Mouse (Mus musculus): ENCODE measurements around the gene E2f4. TPM values are rescaled to one million over a fixed set of nuclear protein-coding genes. Genes with fewer than 3 reads are reported as not detected.

The E2f4 gene
- 72.2 and 73.8 TPM in 2 replicates for polyA plus RNA-seq (2014; fragmentation: Nextera tagmentation; extraction: Ambion mirVana)

DNA sequence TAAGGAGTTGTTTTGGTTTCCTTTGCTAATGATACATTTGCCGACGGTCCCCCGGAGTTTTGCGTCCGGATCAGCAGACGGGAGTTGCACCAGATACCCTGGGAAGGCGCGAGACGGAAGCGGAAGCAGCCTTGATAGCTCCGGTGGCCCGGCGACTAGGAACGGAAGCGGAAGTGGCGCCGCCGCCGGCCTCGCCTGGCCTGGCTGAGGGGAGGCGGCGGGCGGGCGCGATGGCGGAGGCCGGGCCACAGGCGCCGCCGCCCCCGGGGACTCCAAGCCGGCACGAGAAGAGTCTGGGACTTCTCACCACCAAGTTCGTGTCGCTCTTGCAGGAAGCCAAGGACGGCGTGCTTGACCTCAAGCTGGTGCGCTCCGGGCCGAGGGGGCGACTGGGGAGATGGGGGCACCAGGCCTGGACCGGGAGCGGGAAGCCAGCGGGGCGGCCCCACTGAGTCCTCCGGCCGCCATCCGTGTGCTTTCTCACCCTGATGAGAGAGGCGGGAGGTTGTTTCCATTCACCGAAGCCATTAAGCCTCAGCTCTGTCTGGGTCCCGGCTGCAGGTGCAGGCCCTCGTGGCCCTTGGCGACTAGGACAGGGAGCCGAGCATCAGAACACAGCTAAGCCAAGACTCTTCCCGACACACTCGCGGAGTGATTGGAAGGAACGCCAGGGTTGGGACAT is at the start of gene E2f4:
E2f4 (plus strand) TSS at position 153 of the 682 bp plus-strand sequence.
- Histone ChIP-seq H3K9ac (ENCODE audit: low read depth, low read length) (peak within 1 kb of the TSS; percentile 91), H3K9me3 (ENCODE audit: control insufficient read depth, low read length) (no peaks in the 10 kb centered on the region), H3K36me3 (ENCODE audit: control insufficient read depth, insufficient read depth, low read length) (peaks cover 37% of the 10 kb centered on the region), H3K27me3 (replicated peaks; ENCODE audit: control insufficient read depth, insufficient read depth, low read length) (no peaks in the 10 kb centered on the region), H3K4me1 (ENCODE audit: control insufficient read depth, insufficient read depth, low read length) (peaks cover 15% of the 10 kb centered on the region), H3K27ac (replicated peaks; ENCODE audit: low read depth, low read length) (peak within 1 kb of the TSS; percentile 74), H3K4me3 (ENCODE audit: low read depth, low read length) (peak within 1 kb of the TSS; percentile 96), H3K4me2 (ENCODE audit: low read depth, low read length) (peak within 1 kb of the TSS; percentile 81)
- peak; percentile 94 for ATAC-seq (ENCODE audit: low read depth)
- DNase-seq (ENCODE audit: low spot score): peak; percentile 97
- WGBS: under 1% methylated on average over 43 of the region's 58 CpGs

DNA sequence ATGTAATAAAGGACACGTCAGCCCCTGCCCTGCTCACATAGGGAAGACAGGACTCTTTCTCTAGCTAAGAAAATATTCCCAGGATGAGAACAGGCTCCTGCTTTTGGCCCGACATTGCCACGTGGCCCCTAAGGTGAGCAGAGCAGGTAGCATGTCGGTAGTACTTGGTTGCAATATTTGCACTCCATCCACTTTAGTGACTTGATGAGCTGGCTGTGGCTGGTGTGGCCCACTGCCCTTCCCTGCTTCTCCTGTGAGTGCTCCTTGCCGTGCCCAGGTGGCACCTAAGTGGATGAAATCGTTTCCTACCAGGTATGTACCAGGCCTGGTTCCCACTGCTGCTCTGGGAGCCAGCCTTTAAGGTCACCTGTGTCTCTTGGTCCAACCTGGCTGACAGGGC is 45.5 kb upstream of the E2f4 start:
- H3K4me1 ChIP-seq (ENCODE audit: control insufficient read depth, insufficient read depth, low read length): peaks cover 10% of the 10 kb centered on the region; the same call in 1 of the 2 replicates
- no peak overlapping the region for H3K27ac ChIP-seq (replicated peaks; ENCODE audit: low read depth, low read length)
- no peak overlapping the region for H3K4me3 ChIP-seq (ENCODE audit: low read depth, low read length)
- ATAC-seq (ENCODE audit: low read depth): no peak
- H3K36me3 ChIP-seq (ENCODE audit: control insufficient read depth, insufficient read depth, low read length): peaks cover 61% of the 10 kb centered on the region
- no peak overlapping the region for H3K4me2 ChIP-seq (ENCODE audit: low read depth, low read length)
- H3K9ac ChIP-seq (ENCODE audit: low read depth, low read length): no peak overlapping the region
- 94% methylated on average over 6 of the region's 6 CpGs for WGBS
- no peaks in the 10 kb centered on the region for H3K9me3 ChIP-seq (ENCODE audit: control insufficient read depth, low read length)
- no peak for DNase-seq (ENCODE audit: low spot score)
- peaks cover 9% of the 10 kb centered on the region; the same call in 1 of the 2 replicates for H3K27me3 ChIP-seq (replicated peaks; ENCODE audit: control insufficient read depth, insufficient read depth, low read length)

DNA sequence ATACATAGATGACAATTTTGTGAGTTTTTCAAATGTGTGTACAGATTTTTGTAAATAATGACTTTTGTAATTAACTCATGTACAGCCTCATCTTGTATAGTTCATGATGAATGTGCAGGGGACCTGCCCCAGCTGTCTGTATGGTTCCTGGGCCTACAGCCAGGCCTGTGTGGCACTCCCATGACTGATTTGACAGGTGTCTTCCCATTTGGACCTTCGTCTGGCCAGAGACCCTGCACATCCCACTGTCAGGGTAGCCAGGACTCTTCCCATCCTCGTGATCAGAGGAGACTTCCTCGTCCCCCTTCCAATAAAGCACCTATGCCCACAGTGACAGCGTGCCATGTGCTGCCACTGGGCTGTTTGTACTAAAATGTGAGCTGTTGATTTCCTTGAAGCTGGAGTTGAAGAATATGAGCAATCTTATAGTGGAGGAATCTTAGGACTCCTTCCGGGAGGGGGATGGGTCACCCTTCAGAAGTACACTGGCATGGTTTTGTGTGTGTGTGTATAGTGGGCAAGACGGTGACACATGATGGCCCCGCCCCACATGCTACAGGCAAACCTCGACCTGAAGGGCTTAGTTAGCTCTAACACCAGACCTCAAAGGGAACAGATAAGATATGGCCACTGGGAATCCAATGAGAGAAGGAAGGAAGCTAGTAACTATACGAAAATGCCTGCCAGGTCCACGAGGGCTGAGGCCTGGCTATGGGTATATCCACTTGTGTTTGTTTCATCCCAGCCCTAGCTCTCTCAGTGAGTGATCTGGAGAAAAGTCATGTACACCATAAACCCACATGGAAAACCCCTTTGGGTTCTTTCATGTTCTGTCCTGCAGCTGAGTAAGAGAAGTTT is 44.6 kb upstream of the E2f4 start:
- H3K4me2 ChIP-seq (ENCODE audit: low read depth, low read length): peak overlapping the region; percentile 92
- no peaks in the 10 kb centered on the region for H3K9me3 ChIP-seq (ENCODE audit: control insufficient read depth, low read length)
- peaks cover 52% of the 10 kb centered on the region for H3K36me3 ChIP-seq (ENCODE audit: control insufficient read depth, insufficient read depth, low read length)
- no peak for ATAC-seq (ENCODE audit: low read depth)
- peaks cover 10% of the 10 kb centered on the region; the same call in 1 of the 2 replicates for H3K4me1 ChIP-seq (ENCODE audit: control insufficient read depth, insufficient read depth, low read length)
- peak overlapping the region; percentile 53; the same call in 1 of the 2 replicates for H3K9ac ChIP-seq (ENCODE audit: low read depth, low read length)
- H3K27me3 ChIP-seq (replicated peaks; ENCODE audit: control insufficient read depth, insufficient read depth, low read length): peaks cover 15% of the 10 kb centered on the region
- H3K27ac ChIP-seq (replicated peaks; ENCODE audit: low read depth, low read length): no peak overlapping the region
- 83% methylated on average over 10 of the region's 10 CpGs for WGBS
- H3K4me3 ChIP-seq (ENCODE audit: low read depth, low read length): peak overlapping the region; percentile 64
- DNase-seq (ENCODE audit: low spot score): no peak

DNA sequence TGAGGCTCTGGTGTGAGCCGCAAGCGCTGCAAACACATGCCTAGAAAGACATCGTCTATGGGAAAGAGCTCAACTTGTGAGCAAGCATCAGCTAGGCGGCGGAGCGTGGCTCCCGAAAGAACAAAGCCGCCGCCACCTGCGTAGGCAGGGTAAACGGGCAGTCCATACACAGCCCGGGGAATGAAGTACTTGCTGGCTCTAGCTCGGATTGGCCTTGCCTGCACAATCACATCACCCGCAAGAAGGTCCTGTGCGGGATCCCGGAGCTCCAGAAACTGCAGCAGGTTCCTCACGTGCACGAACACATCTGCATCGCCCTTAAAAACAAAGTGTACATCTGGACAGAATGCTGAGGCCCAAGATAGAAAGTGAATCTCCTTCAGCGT is 43.7 kb upstream of the E2f4 start:
- Histone ChIP-seq H3K36me3 (ENCODE audit: control insufficient read depth, insufficient read depth, low read length) (peaks cover 46% of the 10 kb centered on the region), H3K4me3 (ENCODE audit: low read depth, low read length) (peak overlapping the region; percentile 64), H3K4me1 (ENCODE audit: control insufficient read depth, insufficient read depth, low read length) (peaks cover 10% of the 10 kb centered on the region; the same call in 1 of the 2 replicates), H3K9me3 (ENCODE audit: control insufficient read depth, low read length) (no peaks in the 10 kb centered on the region), H3K4me2 (ENCODE audit: low read depth, low read length) (peak overlapping the region; percentile 92), H3K27me3 (replicated peaks; ENCODE audit: control insufficient read depth, insufficient read depth, low read length) (peaks cover 23% of the 10 kb centered on the region), H3K9ac (ENCODE audit: low read depth, low read length) (peak overlapping the region; percentile 53), H3K27ac (replicated peaks; ENCODE audit: low read depth, low read length) (no peak overlapping the region)
- ATAC-seq (ENCODE audit: low read depth): no peak
- WGBS: 39% methylated on average over 20 of the region's 20 CpGs
- DNase-seq (ENCODE audit: low spot score): no peak

DNA sequence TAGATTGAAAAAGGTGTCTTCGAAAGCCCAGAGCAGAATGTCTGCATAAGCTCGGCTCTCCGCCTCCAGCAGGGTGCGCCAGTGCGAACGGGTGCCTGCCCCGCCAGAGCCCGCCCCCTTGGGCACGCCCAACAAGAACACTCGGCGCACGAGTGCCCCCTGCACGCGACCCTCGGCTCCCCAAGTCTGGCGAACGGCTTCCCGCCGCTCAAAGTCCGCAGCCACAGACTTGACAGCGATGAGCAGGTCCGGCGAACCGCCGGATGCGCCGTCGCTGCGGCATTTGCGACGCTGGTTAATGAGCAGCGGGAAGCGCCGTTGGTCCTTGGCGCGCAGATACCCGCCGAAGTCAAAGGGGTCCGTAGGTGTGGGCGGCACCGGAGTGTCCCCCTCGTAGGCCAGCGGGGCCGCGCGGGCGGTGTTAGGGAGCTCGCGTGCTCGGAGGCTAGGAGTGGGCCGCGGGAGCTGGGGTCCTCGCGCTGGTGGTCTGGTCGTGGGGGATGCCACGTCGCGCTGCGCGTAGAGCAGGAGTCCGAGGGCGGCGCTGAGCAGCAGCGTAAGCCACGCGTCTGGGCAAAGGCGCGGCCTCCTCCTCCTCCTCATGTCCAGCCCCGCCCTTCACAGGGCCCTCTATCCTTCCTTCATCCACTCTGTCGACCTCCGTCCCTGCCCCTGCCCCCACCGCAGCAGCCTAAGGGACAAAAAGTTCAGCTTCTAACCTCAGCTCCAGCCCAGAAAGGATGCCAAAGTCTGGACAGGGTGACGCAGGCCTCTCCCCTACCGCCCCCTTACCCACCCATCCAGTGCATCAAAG is 43.1 kb upstream of the E2f4 start:
- Histone ChIP-seq H3K4me2 (ENCODE audit: low read depth, low read length) (peak overlapping the region; percentile 92), H3K9me3 (ENCODE audit: control insufficient read depth, low read length) (no peaks in the 10 kb centered on the region), H3K36me3 (ENCODE audit: control insufficient read depth, insufficient read depth, low read length) (peaks cover 42% of the 10 kb centered on the region), H3K4me1 (ENCODE audit: control insufficient read depth, insufficient read depth, low read length) (peaks cover 13% of the 10 kb centered on the region), H3K27me3 (replicated peaks; ENCODE audit: control insufficient read depth, insufficient read depth, low read length) (peaks cover 29% of the 10 kb centered on the region), H3K4me3 (ENCODE audit: low read depth, low read length) (peak overlapping the region; percentile 64), H3K27ac (replicated peaks; ENCODE audit: low read depth, low read length) (peak overlapping the region; percentile 93), H3K9ac (ENCODE audit: low read depth, low read length) (peak overlapping the region; percentile 79)
- peak; percentile 94 for DNase-seq (ENCODE audit: low spot score)
- WGBS: 0% methylated on average over 30 of the region's 74 CpGs
- ATAC-seq (ENCODE audit: low read depth): peak; percentile 89

DNA sequence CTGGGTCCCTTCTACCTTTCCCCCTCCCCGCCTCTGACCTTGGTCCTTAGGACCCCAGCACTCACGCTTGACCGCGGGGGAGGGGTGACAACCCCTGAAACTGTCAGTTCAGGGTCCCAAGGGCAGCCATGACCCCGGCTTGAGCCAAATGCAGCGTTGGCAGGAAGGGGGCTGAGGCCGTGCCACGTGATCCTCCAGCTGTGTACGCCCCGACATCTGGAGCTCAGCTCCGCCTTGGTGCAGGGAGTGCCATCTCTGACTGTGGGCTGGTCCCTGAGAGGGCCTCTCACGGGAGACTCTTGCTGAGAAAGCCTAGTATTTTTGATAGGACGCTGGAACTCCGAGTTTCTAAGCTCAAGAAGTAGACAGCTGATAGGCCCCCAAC is 42.5 kb upstream of the E2f4 start, which contains the start of gene B3gnt9:
B3gnt9 (minus strand) TSS at position 188 of the 385 bp plus-strand sequence.
- H3K9me3 ChIP-seq (ENCODE audit: control insufficient read depth, low read length): no peaks in the 10 kb centered on the region
- peaks cover 14% of the 10 kb centered on the region for H3K4me1 ChIP-seq (ENCODE audit: control insufficient read depth, insufficient read depth, low read length)
- peaks cover 36% of the 10 kb centered on the region for H3K36me3 ChIP-seq (ENCODE audit: control insufficient read depth, insufficient read depth, low read length)
- peak within 1 kb of the TSS; percentile 79 for H3K9ac ChIP-seq (ENCODE audit: low read depth, low read length)
- H3K27ac ChIP-seq (replicated peaks; ENCODE audit: low read depth, low read length): peak within 1 kb of the TSS; percentile 93
- ATAC-seq (ENCODE audit: low read depth) (peak; percentile 76), DNase-seq (ENCODE audit: low spot score) (peak; percentile 93)
- peak within 1 kb of the TSS; percentile 64 for H3K4me3 ChIP-seq (ENCODE audit: low read depth, low read length)
- H3K4me2 ChIP-seq (ENCODE audit: low read depth, low read length): peak within 1 kb of the TSS; percentile 92
- H3K27me3 ChIP-seq (replicated peaks; ENCODE audit: control insufficient read depth, insufficient read depth, low read length): peaks cover 35% of the 10 kb centered on the region
- WGBS: under 1% methylated on average over 14 of the region's 14 CpGs

DNA sequence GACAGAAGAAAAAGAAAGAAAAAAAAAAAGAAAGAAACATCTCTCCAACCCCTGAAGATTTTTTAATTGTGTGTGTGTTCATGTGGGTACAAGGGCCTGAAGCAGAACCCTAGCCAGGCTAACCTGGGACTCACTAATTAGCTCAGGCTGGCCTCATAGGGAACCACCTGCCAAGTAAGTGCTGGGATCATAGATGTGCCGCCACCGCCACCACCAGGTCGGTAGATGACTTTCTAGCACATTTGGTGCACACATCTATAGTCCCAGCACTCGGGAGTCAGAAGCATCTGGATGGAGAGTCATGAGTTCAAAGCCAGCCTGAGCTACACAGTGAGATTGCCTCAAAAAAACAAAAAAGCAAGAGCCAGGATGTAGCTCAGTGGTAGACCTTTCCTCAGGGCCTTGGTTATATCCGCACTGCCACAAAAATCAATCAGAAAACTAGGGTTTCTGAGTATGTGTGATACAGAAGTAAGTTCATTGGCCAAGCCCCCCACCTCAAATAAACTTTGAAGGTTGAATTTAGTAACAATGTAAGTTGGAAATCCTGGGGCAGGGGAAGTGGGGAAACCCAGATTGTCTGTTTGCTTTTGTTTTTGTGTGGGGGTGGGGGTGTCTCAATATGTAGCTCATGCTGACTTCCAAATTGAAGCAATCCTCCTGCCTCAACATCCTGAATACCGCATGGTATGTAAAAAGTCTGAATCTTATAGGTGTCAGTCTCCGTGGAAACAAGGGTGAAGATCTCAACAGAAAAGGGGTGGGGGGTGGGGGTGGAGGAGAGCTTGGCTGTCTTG is 39.9 kb upstream of the E2f4 start:
- H3K27ac ChIP-seq (replicated peaks; ENCODE audit: low read depth, low read length): no peak overlapping the region
- peaks cover 12% of the 10 kb centered on the region for H3K36me3 ChIP-seq (ENCODE audit: control insufficient read depth, insufficient read depth, low read length)
- no peak overlapping the region for H3K9ac ChIP-seq (ENCODE audit: low read depth, low read length)
- H3K4me2 ChIP-seq (ENCODE audit: low read depth, low read length): no peak overlapping the region
- DNase-seq (ENCODE audit: low spot score) (no peak), ATAC-seq (ENCODE audit: low read depth) (no peak)
- H3K27me3 ChIP-seq (replicated peaks; ENCODE audit: control insufficient read depth, insufficient read depth, low read length): peaks cover 52% of the 10 kb centered on the region
- 68% methylated on average over 7 of the region's 7 CpGs for WGBS
- peaks cover 16% of the 10 kb centered on the region for H3K4me1 ChIP-seq (ENCODE audit: control insufficient read depth, insufficient read depth, low read length)
- peaks cover 4% of the 10 kb centered on the region; the same call in 1 of the 2 replicates for H3K9me3 ChIP-seq (ENCODE audit: control insufficient read depth, low read length)
- no peak overlapping the region for H3K4me3 ChIP-seq (ENCODE audit: low read depth, low read length)

Measured in embryonic facial prominence, embryonic 14.5 days (tissue).